Mouse (Mus musculus): ENCODE measurements around the gene Eml2.
A peak's percentile ranks its signal among the peaks of the same experiment; 100 is the strongest.

Eml2 gene

GRCm38 (mm10) chr7:19202065-19202850, 26.0 kb downstream of the Eml2 start:
- DNase-seq (ENCODE audit: low read depth) = no peak

DNA sequence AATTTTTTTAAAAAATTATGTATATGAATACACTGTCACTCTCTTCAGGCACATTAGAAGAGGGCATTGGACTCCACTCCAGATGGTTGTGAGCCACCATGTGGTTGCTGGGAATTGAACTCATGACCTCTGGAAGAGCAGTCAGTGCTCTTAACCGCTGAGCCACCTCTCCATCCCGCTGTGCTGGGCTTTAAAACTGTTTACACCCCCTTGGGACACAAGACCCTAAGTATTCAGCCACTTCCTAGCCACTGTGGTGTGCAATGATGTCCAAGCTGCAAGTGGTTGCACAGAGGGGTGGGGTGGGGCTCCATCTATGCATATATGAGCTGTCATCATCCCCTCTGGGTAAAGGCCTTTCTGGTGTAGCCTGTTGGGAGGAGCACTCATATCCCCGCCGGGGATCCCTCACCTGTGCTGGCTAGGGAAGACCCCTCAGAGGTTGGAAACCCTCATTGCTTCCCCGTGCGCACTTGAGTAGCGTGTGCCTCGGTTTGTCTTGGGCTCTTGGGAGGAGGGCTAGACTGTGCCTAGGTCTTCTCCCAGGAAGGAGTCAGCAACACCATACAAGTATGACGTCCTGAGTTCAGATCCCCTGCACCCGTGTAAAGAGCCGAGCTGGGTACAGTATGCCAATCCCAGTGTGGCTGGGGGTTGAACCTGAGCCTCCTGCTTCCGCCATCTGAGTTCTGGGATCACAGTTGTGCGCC, 32.1 kb downstream of the Eml2 start:
- no peak for DNase-seq (ENCODE audit: low read depth)

GRCm38 (mm10) chr7:19208944-19209472, 32.8 kb downstream of the Eml2 start:
- no peak for DNase-seq (ENCODE audit: low read depth)

DNA sequence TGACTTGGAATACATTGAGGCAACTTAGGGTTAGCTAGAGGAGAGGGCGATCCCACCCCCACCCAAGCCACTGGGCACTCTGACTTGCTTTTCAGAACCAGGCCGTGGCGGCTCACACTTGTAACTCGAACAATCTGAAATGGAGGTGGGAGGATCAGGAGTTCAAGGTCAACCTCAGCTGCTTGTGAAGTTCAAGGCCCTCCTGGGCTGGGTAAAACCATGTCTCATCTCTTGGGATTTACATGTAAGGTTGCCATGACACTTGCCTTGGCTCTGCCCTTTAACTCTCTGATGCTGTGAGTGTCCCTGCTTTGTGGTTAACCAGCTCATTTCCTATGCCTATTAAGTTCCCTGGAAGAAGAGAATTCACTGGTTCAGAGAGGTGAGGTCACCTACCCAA, 33.3 kb downstream of the Eml2 start:
- no peak for DNase-seq (ENCODE audit: low read depth)

GRCm38 (mm10) chr7:19210010-19210409, 33.8 kb downstream of the Eml2 start:
- DNase-seq (ENCODE audit: low read depth) = no peak

GRCm38 (mm10) chr7:19211041-19211675, 34.9 kb downstream of the Eml2 start:
- no peak for DNase-seq (ENCODE audit: low read depth)

DNA sequence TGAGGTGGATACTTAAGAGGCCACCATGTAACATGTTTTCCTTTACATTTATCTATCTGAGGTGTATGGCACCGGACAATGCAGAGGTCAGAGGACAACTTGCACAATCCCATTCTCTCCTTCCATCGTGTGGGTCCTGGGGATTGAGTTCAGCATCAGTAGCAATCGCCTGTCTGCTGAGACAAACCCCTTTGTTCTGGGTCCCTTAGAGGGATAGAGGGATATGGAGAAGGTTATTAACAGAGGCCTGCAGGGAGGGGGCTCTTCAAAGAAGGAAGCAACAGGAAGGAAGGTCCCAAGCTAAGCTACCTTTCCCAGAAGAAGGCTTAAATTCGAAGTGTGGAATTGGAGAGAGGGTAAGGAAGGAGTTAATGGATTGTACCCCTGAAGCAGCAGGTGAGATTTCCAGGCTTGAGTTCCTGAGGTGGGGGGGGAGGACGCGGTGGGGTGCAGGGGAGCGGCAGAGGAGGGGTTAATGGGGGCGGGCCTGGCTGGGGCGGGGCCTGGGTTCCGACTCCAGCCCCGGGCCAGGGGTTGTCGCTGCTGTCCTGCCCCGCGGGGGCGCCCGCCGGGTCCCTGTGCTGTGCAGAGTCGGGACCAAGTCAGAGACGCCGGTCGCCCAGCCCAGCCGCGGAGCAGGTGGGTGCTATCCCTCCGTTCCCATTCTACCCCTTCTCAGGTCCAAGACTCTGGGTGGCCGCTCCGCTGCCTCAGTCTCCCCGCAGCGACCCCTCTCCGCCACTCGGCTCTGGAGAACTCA, 36.0 kb downstream of the Eml2 start, which contains the start of gene Gpr4:
Gene Gpr4 (plus strand): TSS at position 543 of the 760 bp plus-strand sequence.
- DNase-seq (ENCODE audit: low read depth) = no peak

DNA sequence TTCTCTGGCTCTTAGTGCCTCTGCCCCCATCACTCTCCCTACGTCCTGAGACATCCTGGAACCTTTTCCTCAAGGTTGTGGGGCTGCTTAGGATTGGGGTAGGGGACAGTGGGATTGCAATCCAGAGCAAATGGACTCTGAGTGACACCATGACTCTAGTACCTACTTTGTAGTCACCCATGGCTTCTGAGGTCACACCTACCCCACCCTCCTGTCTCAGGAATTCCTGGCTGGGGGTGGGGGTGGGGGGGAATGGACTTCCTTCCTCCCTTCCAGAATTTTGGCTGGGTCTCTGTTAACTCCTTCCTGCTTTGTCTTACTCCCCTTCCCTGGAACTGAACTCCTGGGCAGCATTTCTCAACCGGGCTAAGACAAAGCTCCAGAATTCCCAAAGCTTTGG, 37.2 kb downstream of the Eml2 start:
- DNase-seq (ENCODE audit: low read depth) = no peak

GRCm38 (mm10) chr7:19214369-19214768, 38.1 kb downstream of the Eml2 start:
- DNase-seq (ENCODE audit: low read depth) = no peak

- no peak for DNase-seq (ENCODE audit: low read depth)
These were observed 38.7 kb downstream of the Eml2 start for GRCm38 (mm10) chr7:19214940-19215339.

DNA sequence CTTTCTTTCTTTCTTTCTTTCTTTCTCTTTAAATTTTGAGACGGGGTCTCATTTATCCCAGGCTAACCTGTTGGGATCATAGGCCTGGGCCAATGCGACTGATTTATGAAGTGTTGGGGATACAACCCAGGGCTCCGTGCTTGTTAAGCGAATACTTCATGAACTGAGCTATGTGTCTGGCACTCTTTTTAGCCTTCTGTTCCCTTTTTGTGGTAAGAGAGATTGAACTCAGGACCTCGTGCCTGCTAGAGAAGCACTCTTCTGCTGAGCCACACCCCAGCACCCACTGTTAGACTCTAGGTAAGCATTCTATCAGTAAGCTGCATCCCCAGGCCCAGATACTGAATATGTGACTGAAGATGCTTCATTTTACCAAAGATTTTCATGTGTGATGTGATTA, 41.3 kb downstream of the Eml2 start:
- DNase-seq (ENCODE audit: low read depth) = no peak

- no peak for DNase-seq (ENCODE audit: low read depth)
These were observed 41.7 kb downstream of the Eml2 start for GRCm38 (mm10) chr7:19217944-19218343.

DNA sequence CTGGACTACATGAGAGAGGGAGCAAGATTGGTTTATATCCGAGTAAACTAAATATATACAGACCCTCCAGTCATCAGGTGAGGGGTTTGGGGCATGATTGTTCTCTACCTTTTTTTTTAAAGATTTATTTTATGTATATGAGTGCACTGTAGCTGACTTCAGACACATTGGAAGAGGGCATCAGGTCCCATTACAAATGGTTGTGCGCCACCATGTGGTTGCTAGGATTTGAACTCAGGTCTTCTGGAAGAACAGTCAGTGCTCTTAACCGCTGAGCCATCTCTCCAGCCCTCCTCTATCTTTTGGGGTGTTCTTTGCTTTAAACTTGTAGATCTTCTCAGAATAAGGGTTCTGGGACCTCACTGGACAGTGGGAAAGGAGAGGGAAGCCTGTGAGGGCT, 43.8 kb downstream of the Eml2 start:
- DNase-seq (ENCODE audit: low read depth) = no peak

GRCm38 (mm10) chr7:19222189-19222588, 46.0 kb downstream of the Eml2 start:
- DNase-seq (ENCODE audit: low read depth) = no peak

DNA sequence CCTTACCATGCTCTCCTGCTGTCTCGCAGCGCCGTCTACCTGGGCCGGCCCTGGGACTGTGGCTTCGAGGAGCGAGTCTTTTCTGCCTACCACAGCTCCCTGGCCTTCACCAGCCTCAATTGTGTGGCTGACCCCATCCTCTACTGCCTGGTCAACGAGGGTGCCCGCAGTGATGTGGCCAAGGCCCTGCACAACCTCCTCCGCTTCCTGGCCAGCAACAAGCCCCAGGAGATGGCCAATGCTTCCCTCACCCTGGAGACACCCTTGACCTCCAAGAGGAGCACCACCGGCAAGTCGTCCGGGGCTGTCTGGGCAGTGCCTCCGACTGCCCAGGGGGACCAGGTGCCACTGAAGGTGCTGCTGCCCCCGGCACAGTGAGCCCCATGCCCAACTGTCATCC, 46.7 kb downstream of the Eml2 start:
- DNase-seq (ENCODE audit: low read depth) = no peak

GRCm38 (mm10) chr7:19224933-19225332, 48.7 kb downstream of the Eml2 start:
- DNase-seq (ENCODE audit: low read depth) = no peak

DNA sequence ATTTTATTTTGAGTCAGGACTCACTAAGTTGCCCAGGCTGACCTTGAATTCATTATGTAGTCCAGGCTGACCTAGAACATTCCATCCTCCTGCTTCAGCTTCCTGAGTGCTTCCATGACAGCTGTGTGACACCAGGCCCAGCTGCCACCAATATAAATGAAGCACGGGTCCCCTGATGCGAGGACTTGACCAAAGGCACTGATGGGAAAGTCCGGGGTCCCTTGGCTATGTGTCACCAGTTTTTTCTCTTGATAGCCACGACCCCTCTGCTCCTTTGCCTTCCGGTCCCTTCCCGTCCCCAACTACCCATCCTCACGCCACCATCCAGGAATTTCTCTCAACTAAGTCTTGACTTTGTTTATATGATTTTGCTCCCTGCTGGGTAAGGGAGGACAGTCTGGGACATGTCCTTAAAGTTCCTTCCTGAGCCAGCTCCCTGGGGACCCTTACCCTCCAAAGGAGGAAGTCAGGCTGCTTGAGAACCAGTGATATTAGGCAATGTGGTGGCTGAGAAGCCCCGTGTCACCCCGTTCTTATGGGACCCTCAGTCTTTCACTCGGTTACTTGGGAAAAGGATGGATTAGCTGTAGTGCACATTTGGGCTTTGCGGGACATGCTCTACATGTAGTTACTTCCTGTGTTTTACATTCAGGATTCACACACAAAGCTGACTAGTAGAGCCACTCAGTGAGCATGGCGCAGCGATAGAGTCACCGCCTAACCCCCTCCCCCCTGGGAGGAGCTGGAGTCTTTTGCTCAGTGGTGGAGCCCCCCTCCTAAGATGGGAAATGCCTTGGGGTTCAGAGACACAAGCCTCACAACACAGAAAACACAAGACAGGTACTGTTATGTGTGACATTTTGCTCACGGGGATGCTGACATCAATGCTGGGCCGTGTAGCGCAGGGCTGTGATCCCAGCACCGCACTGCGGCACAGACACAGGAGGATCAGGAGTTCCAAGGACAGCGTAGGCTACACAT, 50.9 kb downstream of the Eml2 start:
- no peak for DNase-seq (ENCODE audit: low read depth)

DNA sequence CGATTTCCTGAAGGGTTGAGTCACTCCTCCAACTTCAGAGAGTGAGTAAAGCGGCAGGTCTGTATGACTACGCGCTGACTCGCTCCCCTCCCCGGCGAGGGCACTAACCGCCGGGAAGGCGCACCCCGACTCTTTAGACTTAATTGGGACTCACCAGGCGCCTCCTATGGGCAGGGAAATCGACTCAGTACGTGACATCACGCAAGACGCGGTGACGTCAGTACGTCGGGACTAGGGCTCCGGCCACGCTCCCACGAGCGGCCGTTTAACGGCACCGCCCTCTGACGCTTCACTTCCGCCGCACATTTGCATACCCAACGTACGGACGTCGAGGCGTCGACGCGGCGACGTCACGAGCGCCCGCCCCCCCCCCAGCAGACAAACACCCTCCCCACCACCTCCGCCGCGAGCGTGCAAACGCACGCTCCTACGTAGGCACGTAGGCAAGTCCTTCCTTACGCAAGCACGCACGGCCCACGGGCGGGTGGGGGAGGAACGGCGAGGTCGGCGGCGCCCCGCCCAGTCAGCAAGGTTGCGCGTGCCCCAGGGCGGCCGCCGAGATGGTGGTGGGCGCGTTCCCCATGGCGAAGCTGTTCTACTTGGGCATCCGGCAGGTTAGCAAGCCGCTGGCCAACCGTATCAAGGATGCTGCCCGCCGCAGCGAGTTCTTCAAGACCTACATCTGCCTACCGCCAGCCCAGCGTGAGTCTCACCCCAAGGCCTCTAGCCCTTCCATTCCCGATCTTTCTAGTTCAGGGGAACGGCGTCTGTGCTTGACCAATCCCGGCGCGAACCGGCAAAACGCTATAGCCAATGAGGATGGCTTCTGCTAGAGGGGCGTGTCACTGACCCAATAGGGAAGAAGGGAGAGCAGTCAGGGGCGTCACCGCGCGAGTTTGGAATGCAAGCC, 51.9 kb downstream of the Eml2 start, which contains the start of gene Opa3:
Gene Opa3 (plus strand): TSS at position 452 of the 910 bp plus-strand sequence.
- DNase-seq (ENCODE audit: low read depth) = peak; percentile 100

- DNase-seq (ENCODE audit: low read depth) = no peak
These were observed 52.5 kb downstream of the Eml2 start for GRCm38 (mm10) chr7:19228793-19229148.

- no peak for DNase-seq (ENCODE audit: low read depth)
These were observed 53.2 kb downstream of the Eml2 start for GRCm38 (mm10) chr7:19229404-19229803.

Data from naive thymus-derived CD4-positive, alpha-beta T cell, adult 2 months (primary cell).